Mouse (Mus musculus) neural tube, embryonic 15.5 days (tissue): ENCODE measurements around the gene Faf1. TPM values are rescaled to one million over a fixed set of nuclear protein-coding genes. Genes with fewer than 3 reads are reported as not detected.

ENCODE experiments used
- ATAC-seq: fragments of 200-750 bp; cut with Nextera tagmentation; 2 replicates; pipeline ENCODE4 v1.8.0; 2017; ENCODE audit warnings: mild to moderate bottlenecking, moderate TSS enrichment, moderate library complexity; ENCODE audit not compliant: low FRiP score
- H3K27ac ChIP-seq: fragments of 300-500 bp; sonication (generic); replicated peaks from 2 replicates; pipeline ENCODE4 v1.5.1; 2015; ENCODE audit warnings: mild to moderate bottlenecking, inconsistent platforms
- H3K27me3 ChIP-seq: fragments of 300-500 bp; sonication (generic); replicated peaks from 2 replicates; pipeline ENCODE4 v1.6.1; 2015; ENCODE audit warnings: inconsistent platforms
- H3K36me3 ChIP-seq: fragments of 300-500 bp; sonication (generic); 2 replicates; pipeline ENCODE4 v1.6.1; 2015; ENCODE audit warnings: inconsistent platforms
- H3K4me1 ChIP-seq: fragments of 300-500 bp; sonication (generic); 2 replicates; pipeline ENCODE4 v1.6.1; 2015; ENCODE audit warnings: inconsistent platforms
- H3K4me2 ChIP-seq: fragments of 300-500 bp; sonication (generic); 2 replicates; pipeline ENCODE4 v1.6.1; 2015; ENCODE audit warnings: inconsistent platforms, mild to moderate bottlenecking, moderate library complexity
- H3K4me3 ChIP-seq: fragments of 300-500 bp; sonication (generic); replicated peaks from 2 replicates; pipeline ENCODE4 v1.5.1; 2015; ENCODE audit warnings: mild to moderate bottlenecking, inconsistent platforms
- H3K9ac ChIP-seq: fragments of 300-500 bp; sonication (generic); replicated peaks from 2 replicates; pipeline ENCODE4 v1.6.1; 2015; ENCODE audit warnings: mild to moderate bottlenecking, inconsistent platforms
- H3K9me3 ChIP-seq: fragments of 300-500 bp; sonication (generic); replicated peaks from 2 replicates; pipeline ENCODE4 v1.6.1; 2016; ENCODE audit warnings: inconsistent platforms
- WGBS: fragments of 180-500 bp; shearing (Covaris S2); methylation state at CpG from one replicate; pipeline ENCODE4 v1.1.7; 2015; ENCODE audit warnings: mixed read lengths; 5-methylcytosine and 5-hydroxymethylcytosine counted together
- polyA plus RNA-seq: library from polyadenylated mRNA; unstranded; fragments of >200 nt; fragmentation: Nextera tagmentation; extraction: Ambion mirVana; gene quantifications from 2 replicates; pipeline ENCODE4 v1.2.1, GENCODE M21; 2015

Faf1 gene
- polyA plus RNA-seq, 1 experiment from 2014 or later, result 30.9 TPM

- Histone ChIP-seq H3K27me3 (no peaks in the 10 kb centered on the region), H3K36me3 (no peaks in the 10 kb centered on the region), H3K4me3 (no peak overlapping the region), H3K9me3 (no peaks in the 10 kb centered on the region), H3K27ac (no peak overlapping the region), H3K4me2 (no peak overlapping the region), H3K9ac (no peak overlapping the region), H3K4me1 (no peaks in the 10 kb centered on the region)
- 82% methylated on average over 10 of the region's 10 CpGs for WGBS
- ATAC-seq, result no peak
These were observed 121.3 kb downstream of the Faf1 start for GRCm38 (mm10) chr4:109797511-109798182.

GRCm38 (mm10) chr4:109806408-109806807 lies 130.0 kb downstream of the Faf1 start:
- no peak for ATAC-seq
- Histone ChIP-seq H3K4me2 (no peak overlapping the region), H3K9me3 (no peaks in the 10 kb centered on the region), H3K36me3 (no peaks in the 10 kb centered on the region), H3K4me3 (no peak overlapping the region), H3K27me3 (no peaks in the 10 kb centered on the region), H3K4me1 (no peaks in the 10 kb centered on the region), H3K9ac (no peak overlapping the region), H3K27ac (no peak overlapping the region)
- WGBS, result 48% methylated on average over 5 of the region's 5 CpGs

GRCm38 (mm10) chr4:109815161-109815560 lies 138.8 kb downstream of the Faf1 start:
- 75% methylated on average over 1 of the region's 1 CpGs for WGBS

GRCm38 (mm10) chr4:109815592-109815991 lies 139.2 kb downstream of the Faf1 start:
- no peaks in the 10 kb centered on the region for H3K27me3 ChIP-seq
- ATAC-seq, result no peak
- no peak overlapping the region for H3K27ac ChIP-seq
- H3K36me3 ChIP-seq, result no peaks in the 10 kb centered on the region
- H3K9me3 ChIP-seq, result no peaks in the 10 kb centered on the region
- H3K4me2 ChIP-seq, result no peak overlapping the region
- no peak overlapping the region for H3K9ac ChIP-seq
- H3K4me1 ChIP-seq, result no peaks in the 10 kb centered on the region
- no peak overlapping the region for H3K4me3 ChIP-seq
- 82% methylated on average over 1 of the region's 1 CpGs for WGBS

More at GRCm38 (mm10) chr4:109815161-109815560, 138.8 kb downstream of the Faf1 start:
- no peaks in the 10 kb centered on the region for H3K9me3 ChIP-seq
- no peak overlapping the region for H3K4me2 ChIP-seq
- no peaks in the 10 kb centered on the region for H3K4me1 ChIP-seq
- no peak for ATAC-seq
- no peak overlapping the region for H3K27ac ChIP-seq
- no peaks in the 10 kb centered on the region for H3K27me3 ChIP-seq
- H3K36me3 ChIP-seq, result no peaks in the 10 kb centered on the region
- H3K9ac ChIP-seq, result no peak overlapping the region
- no peak overlapping the region for H3K4me3 ChIP-seq

- H3K4me1 ChIP-seq, result no peaks in the 10 kb centered on the region
- H3K27ac ChIP-seq, result no peak overlapping the region
- ATAC-seq, result no peak
These were observed 143.1 kb downstream of the Faf1 start for GRCm38 (mm10) chr4:109819455-109819854.

GRCm38 (mm10) chr4:109829800-109830199 lies 153.4 kb downstream of the Faf1 start:
- H3K36me3 ChIP-seq, result peaks cover 5% of the 10 kb centered on the region; the same call in 1 of the 2 replicates
- no peak for ATAC-seq
- WGBS, result 92% methylated on average over 3 of the region's 3 CpGs
- no peak overlapping the region for H3K4me2 ChIP-seq
- H3K27me3 ChIP-seq, result no peaks in the 10 kb centered on the region
- no peak overlapping the region for H3K9ac ChIP-seq
- H3K27ac ChIP-seq, result no peak overlapping the region
- H3K4me1 ChIP-seq, result no peaks in the 10 kb centered on the region
- H3K4me3 ChIP-seq, result no peak overlapping the region
- no peaks in the 10 kb centered on the region for H3K9me3 ChIP-seq

More at GRCm38 (mm10) chr4:109819455-109819854, 143.1 kb downstream of the Faf1 start:
- no peaks in the 10 kb centered on the region for H3K9me3 ChIP-seq
- H3K4me2 ChIP-seq, result no peak overlapping the region
- H3K4me3 ChIP-seq, result no peak overlapping the region
- H3K27me3 ChIP-seq, result no peaks in the 10 kb centered on the region
- no peaks in the 10 kb centered on the region for H3K36me3 ChIP-seq
- H3K9ac ChIP-seq, result no peak overlapping the region

- H3K9me3 ChIP-seq, result no peaks in the 10 kb centered on the region
- no peak overlapping the region for H3K9ac ChIP-seq
- no peak overlapping the region for H3K27ac ChIP-seq
- peaks cover 8% of the 10 kb centered on the region; the same call in 1 of the 2 replicates for H3K4me1 ChIP-seq
- no peaks in the 10 kb centered on the region for H3K36me3 ChIP-seq
- 87% methylated on average over 3 of the region's 3 CpGs for WGBS
- no peak overlapping the region for H3K4me2 ChIP-seq
- H3K4me3 ChIP-seq, result no peak overlapping the region
- no peak for ATAC-seq
- no peaks in the 10 kb centered on the region for H3K27me3 ChIP-seq
These were observed 181.5 kb downstream of the Faf1 start for GRCm38 (mm10) chr4:109857851-109858250.

- H3K4me3 ChIP-seq, result no peak overlapping the region
- no peak overlapping the region for H3K4me2 ChIP-seq
- no peaks in the 10 kb centered on the region for H3K9me3 ChIP-seq
- H3K27me3 ChIP-seq, result no peaks in the 10 kb centered on the region
- peaks cover 8% of the 10 kb centered on the region; the same call in 1 of the 2 replicates for H3K4me1 ChIP-seq
- H3K36me3 ChIP-seq, result no peaks in the 10 kb centered on the region
- ATAC-seq, result no peak
- peak overlapping the region; percentile 49; the same call in 1 of the 2 replicates for H3K27ac ChIP-seq
- WGBS, result 22% methylated on average over 8 of the region's 8 CpGs
- no peak overlapping the region for H3K9ac ChIP-seq
These were observed 182.4 kb downstream of the Faf1 start for GRCm38 (mm10) chr4:109858571-109859392.

GRCm38 (mm10) chr4:109859401-109859800 lies 183.0 kb downstream of the Faf1 start:
- Histone ChIP-seq H3K27ac (peak overlapping the region; percentile 49; the same call in 1 of the 2 replicates), H3K9ac (no peak overlapping the region), H3K4me3 (no peak overlapping the region), H3K36me3 (no peaks in the 10 kb centered on the region), H3K4me2 (no peak overlapping the region), H3K27me3 (no peaks in the 10 kb centered on the region), H3K4me1 (peaks cover 8% of the 10 kb centered on the region; the same call in 1 of the 2 replicates), H3K9me3 (no peaks in the 10 kb centered on the region)
- 33% methylated on average over 7 of the region's 7 CpGs for WGBS
- no peak for ATAC-seq

- Histone ChIP-seq H3K9ac (no peak overlapping the region), H3K4me3 (no peak overlapping the region), H3K4me1 (peaks cover 8% of the 10 kb centered on the region; the same call in 1 of the 2 replicates), H3K36me3 (no peaks in the 10 kb centered on the region), H3K9me3 (no peaks in the 10 kb centered on the region), H3K27me3 (no peaks in the 10 kb centered on the region), H3K27ac (no peak overlapping the region), H3K4me2 (no peak overlapping the region)
- 34% methylated on average over 2 of the region's 2 CpGs for WGBS
- no peak for ATAC-seq
These were observed 183.9 kb downstream of the Faf1 start for GRCm38 (mm10) chr4:109860256-109860655.

GRCm38 (mm10) chr4:109862271-109862670 lies 185.9 kb downstream of the Faf1 start:
- H3K4me3 ChIP-seq, result no peak overlapping the region
- H3K27ac ChIP-seq, result no peak overlapping the region
- ATAC-seq, result no peak
- no peaks in the 10 kb centered on the region for H3K9me3 ChIP-seq
- 28% methylated on average over 4 of the region's 4 CpGs for WGBS
- H3K4me1 ChIP-seq, result peaks cover 8% of the 10 kb centered on the region; the same call in 1 of the 2 replicates
- no peaks in the 10 kb centered on the region for H3K36me3 ChIP-seq
- H3K9ac ChIP-seq, result no peak overlapping the region
- H3K4me2 ChIP-seq, result no peak overlapping the region
- H3K27me3 ChIP-seq, result no peaks in the 10 kb centered on the region

GRCm38 (mm10) chr4:109863021-109863420 lies 186.6 kb downstream of the Faf1 start:
- Histone ChIP-seq H3K4me3 (no peak overlapping the region), H3K4me1 (peaks cover 8% of the 10 kb centered on the region; the same call in 1 of the 2 replicates), H3K27ac (no peak overlapping the region), H3K4me2 (no peak overlapping the region), H3K27me3 (no peaks in the 10 kb centered on the region), H3K9me3 (no peaks in the 10 kb centered on the region), H3K9ac (no peak overlapping the region), H3K36me3 (no peaks in the 10 kb centered on the region)
- WGBS, result 18% methylated on average over 3 of the region's 3 CpGs
- no peak for ATAC-seq
